Mouse (Mus musculus) CH12.LX (cell line): ENCODE measurements around the gene Ddx55.

Experiments used
- BHLHE40 ChIP-seq: IDR thresholded peaks from 2 replicates; pipeline ENCODE4 v1.6.1; 2011; ENCODE audit warnings: mild to moderate bottlenecking, low read depth, low read length, improper control_type of control experiment
- CTCF ChIP-seq, 2 experiments: IDR thresholded peaks in 1 of 2; conservative IDR thresholded peaks in 1 of 2; 2 replicates each; pipeline ENCODE4 v1.5.1; 2011 to 2012; ENCODE audit warnings: low read depth in 2 of 2, low read length in 2 of 2, improper control_type of control experiment in 1 of 2, inconsistent platforms in 1 of 2, mild to moderate bottlenecking in 1 of 2, moderate library complexity in 1 of 2
- GABPA ChIP-seq: IDR thresholded peaks from 2 replicates; pipeline ENCODE4 v1.6.1; 2012; ENCODE audit warnings: low read depth, low read length, improper control_type of control experiment, inconsistent platforms; ENCODE audit not compliant: insufficient replicate concordance
- MAFK ChIP-seq: IDR thresholded peaks from 2 replicates; pipeline ENCODE4 v1.6.1; 2011; ENCODE audit warnings: low read length, improper control_type of control experiment; ENCODE audit not compliant: insufficient replicate concordance
- POLR2A ChIP-seq: IDR thresholded peaks from 2 replicates; pipeline ENCODE4 v1.6.1; 2011; ENCODE audit warnings: low read depth, mild to moderate bottlenecking, improper control_type of control experiment, low read length
- ZC3H11A ChIP-seq: IDR thresholded peaks from 2 replicates; pipeline ENCODE4 v1.6.1; 2012; ENCODE audit warnings: low read depth, mild to moderate bottlenecking, inconsistent platforms, low read length, improper control_type of control experiment

GRCm38 (mm10) chr5:124531583-124531930, 21.1 kb upstream of the Ddx55 start:
- no peak for TF ChIP-seq GABPA
- no peak for TF ChIP-seq CTCF (conservative IDR thresholded peaks at IDR 0.05 in 1 of 2, IDR thresholded peaks at IDR 0.05 in 1 of 2; ENCODE audit: low read depth in 2 of 2, low read length in 2 of 2)
- no peak for TF ChIP-seq POLR2A
- no peak for TF ChIP-seq BHLHE40
- no peak for TF ChIP-seq MAFK
- TF ChIP-seq ZC3H11A, result no peak
